Mouse (Mus musculus) testis, adult 2 months (tissue): ENCODE data around the gene Saal1.

Experiments used
- CTCF ChIP-seq: fragments of 200-500 bp; IDR thresholded peaks from 2 replicates; pipeline ENCODE4 v1.5.1; 2012; ENCODE audit warnings: low read depth, mild to moderate bottlenecking, inconsistent platforms, low read length, moderate library complexity; ENCODE audit not compliant: control insufficient read depth, insufficient read depth, insufficient replicate concordance
- POLR2A ChIP-seq: fragments of 200-500 bp; IDR thresholded peaks from 2 replicates; pipeline ENCODE4 v1.6.1; 2012; ENCODE audit warnings: low read depth, mild to moderate bottlenecking, inconsistent platforms, low read length, moderate library complexity; ENCODE audit not compliant: control insufficient read depth

- no peak for TF ChIP-seq POLR2A
- TF ChIP-seq CTCF, result peak; percentile 79; the same call in 1 of the 2 replicates
Observed at GRCm38 (mm10) chr7:46665236-46665635, 45.2 kb downstream of the Saal1 start.
